Mouse (Mus musculus): ENCODE data around the gene Morn3.

DNA sequence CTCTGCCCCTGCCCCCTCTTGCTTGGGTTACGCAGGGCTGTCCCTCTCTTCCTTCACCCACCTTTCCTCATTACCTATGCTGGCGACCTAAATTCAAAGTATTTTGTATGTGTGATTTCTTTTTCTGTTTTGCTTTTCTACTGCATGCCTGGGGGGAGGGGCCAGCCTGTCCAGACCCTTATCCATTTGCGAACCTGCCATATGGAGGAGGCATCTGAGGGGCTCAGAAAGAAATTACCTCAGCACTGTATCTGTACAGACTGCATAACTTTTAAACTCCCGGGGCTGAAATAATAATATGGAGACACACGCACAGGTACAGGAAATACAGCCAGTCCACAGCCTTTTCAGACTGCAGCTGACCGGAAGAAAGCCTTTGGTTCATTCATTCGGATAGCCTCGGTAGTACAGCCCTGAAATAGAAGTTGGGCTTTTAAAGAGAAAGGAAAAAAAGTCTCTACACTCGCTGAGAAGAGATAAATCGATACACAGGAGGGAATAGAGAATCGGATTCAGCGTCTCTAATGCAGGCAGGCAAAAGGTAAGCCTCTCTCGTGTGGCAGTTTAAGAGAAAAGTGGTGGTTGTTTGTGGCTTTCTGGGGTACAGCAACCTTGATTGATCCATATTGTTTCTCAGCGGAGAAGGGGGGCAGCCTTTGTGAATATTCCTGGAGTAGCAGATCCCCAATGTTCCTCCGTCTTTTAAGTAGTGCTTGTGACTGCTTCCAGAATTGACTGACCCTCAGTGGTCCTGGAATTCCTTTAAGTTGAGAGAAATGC lies 57.1 kb downstream of the Morn3 start, which contains the start of gene Kdm2b:
- TF ChIP-seq CTCF (IDR thresholded peaks at IDR 0.05; ENCODE audit: borderline replicate concordance, insufficient read depth, low read depth, low read length) (no peak), POLR2A (IDR thresholded peaks at IDR 0.05; ENCODE audit: borderline replicate concordance, insufficient read depth, low read length) (no peak)

Data from cerebellum, adult 2 months (tissue).